Mouse (Mus musculus) midbrain, postnatal 0 days (tissue): ENCODE results near the gene Tbc1d5. TPM values are rescaled to one million over a fixed set of nuclear protein-coding genes. Genes with fewer than 3 reads are reported as not detected.
A peak's percentile ranks its signal among the peaks of the same experiment; 100 is the strongest.

Source experiments
- ATAC-seq: fragments of 200-750 bp; cut with Nextera tagmentation; 2 replicates; pipeline ENCODE4 v1.8.0; 2017; ENCODE audit warnings: moderate number of reproducible peaks, mild to moderate bottlenecking, moderate TSS enrichment, moderate library complexity; ENCODE audit not compliant: low FRiP score
- DNase-seq: peaks from one replicate; pipeline ENCODE4 v3.0.0-alpha.2; 2015; ENCODE audit warnings: low spot score
- H3K27ac ChIP-seq: fragments of 300-500 bp; sonication (generic); 2 replicates; pipeline ENCODE4 v1.5.1; 2014; ENCODE audit warnings: low read depth, mild to moderate bottlenecking, low read length, mixed read lengths
- H3K27me3 ChIP-seq: fragments of 300-500 bp; sonication (generic); 2 replicates; pipeline ENCODE4 v1.6.1; 2014; ENCODE audit warnings: low read length, control low read depth, mixed read lengths; ENCODE audit not compliant: insufficient read depth
- H3K36me3 ChIP-seq: fragments of 300-500 bp; sonication (generic); 2 replicates; pipeline ENCODE4 v1.6.1; 2014; ENCODE audit warnings: low read length, control low read depth, mixed read lengths; ENCODE audit not compliant: insufficient read depth
- H3K4me1 ChIP-seq: fragments of 300-500 bp; sonication (generic); 2 replicates; pipeline ENCODE4 v1.6.1; 2014; ENCODE audit warnings: mild to moderate bottlenecking, control low read depth, antibody characterized with exemption, low read length, mixed read lengths; ENCODE audit not compliant: insufficient read depth
- H3K4me2 ChIP-seq: fragments of 300-500 bp; sonication (generic); 2 replicates; pipeline ENCODE4 v1.6.1; 2014; ENCODE audit warnings: low read depth, mild to moderate bottlenecking, low read length, mixed read lengths; ENCODE audit not compliant: poor library complexity, severe bottlenecking
- H3K4me3 ChIP-seq: fragments of 300-500 bp; sonication (generic); 2 replicates; pipeline ENCODE4 v1.5.1; 2014; ENCODE audit warnings: low read depth, mild to moderate bottlenecking, low read length, moderate library complexity
- H3K9ac ChIP-seq: fragments of 300-500 bp; sonication (generic); replicated peaks from 2 replicates; pipeline ENCODE4 v1.6.1; 2014; ENCODE audit warnings: mild to moderate bottlenecking, low read length, moderate library complexity, mixed read lengths; ENCODE audit not compliant: poor library complexity, severe bottlenecking
- H3K9me3 ChIP-seq: fragments of 300-500 bp; sonication (generic); 2 replicates; pipeline ENCODE4 v1.6.1; 2016; ENCODE audit warnings: low read length, control low read depth
- CTCF ChIP-seq: IDR thresholded peaks from 2 replicates; pipeline ENCODE4 v1.5.1; 2016; ENCODE audit warnings: antibody characterized with exemption, mild to moderate bottlenecking
- WGBS: fragments of 180-500 bp; shearing (Covaris S2); extraction: QIAGEN DNeasy Blood & Tissue Kit; methylation state at CpG from one replicate; pipeline ENCODE4 v1.1.7; 2014; 5-methylcytosine and 5-hydroxymethylcytosine counted together
- polyA plus RNA-seq: library from polyadenylated mRNA; unstranded; fragments of >200 nt; fragmentation: Nextera tagmentation; extraction: Ambion mirVana; gene quantifications from 2 replicates; pipeline ENCODE4 v1.2.1, GENCODE M21; 2015
- total RNA-seq: library from RNA; depleted of rRNA; stranded (reverse); fragments of >200 nt; gene quantifications from 2 replicates; pipeline ENCODE4 v1.2.3, GENCODE M21; 2014

Gene Tbc1d5
- total and polyA plus RNA-seq, 2 experiments from 2014 or later, result 5.7 to 20.3 TPM

- Histone ChIP-seq H3K4me1 (no peaks in the 10 kb centered on the region), H3K27me3 (no peaks in the 10 kb centered on the region), H3K4me3 (peak overlapping the region; percentile 86), H3K36me3 (no peaks in the 10 kb centered on the region), H3K9me3 (no peaks in the 10 kb centered on the region), H3K4me2 (peak overlapping the region; percentile 83), H3K9ac (peak overlapping the region; percentile 95), H3K27ac (peak overlapping the region; percentile 97)
- no peak for TF ChIP-seq CTCF
- DNase-seq (peak; percentile 67), ATAC-seq (peak; percentile 83)
- WGBS, result under 1% methylated on average over 34 of the region's 59 CpGs
Observed at GRCm38 (mm10) chr17:51178491-51179194, 509 bp downstream of the Tbc1d5 start.

DNA sequence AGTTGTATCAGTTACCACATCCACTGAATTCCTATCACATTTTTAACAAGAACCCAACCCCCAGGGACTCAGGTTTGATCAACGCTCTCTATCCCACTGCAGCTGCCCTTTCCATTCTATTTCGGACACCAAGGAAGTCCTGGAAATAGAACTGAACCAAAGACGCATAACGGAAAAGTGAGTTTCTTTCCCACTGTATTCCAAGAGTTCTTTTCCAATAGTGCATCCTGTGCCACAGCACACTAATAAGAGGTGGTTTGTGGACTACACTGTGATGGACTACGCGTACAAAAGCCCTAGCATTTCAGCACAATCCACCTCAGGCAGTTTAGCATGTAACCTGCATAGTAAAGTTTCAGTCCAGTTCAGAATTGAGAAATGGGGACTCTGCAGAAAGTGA, 1.2 kb downstream of the Tbc1d5 start:
- Histone ChIP-seq H3K36me3 (no peaks in the 10 kb centered on the region), H3K4me3 (peak overlapping the region; percentile 86), H3K27ac (peak overlapping the region; percentile 97), H3K4me2 (peak overlapping the region; percentile 83), H3K9me3 (no peaks in the 10 kb centered on the region), H3K4me1 (no peaks in the 10 kb centered on the region), H3K9ac (peak overlapping the region; percentile 95), H3K27me3 (no peaks in the 10 kb centered on the region)
- ATAC-seq (no peak), DNase-seq (no peak)
- TF ChIP-seq CTCF, result no peak
- 58% methylated on average over 6 of the region's 6 CpGs for WGBS

GRCm38 (mm10) chr17:51172332-51172731, 6.8 kb downstream of the Tbc1d5 start:
- TF ChIP-seq CTCF, result no peak

GRCm38 (mm10) chr17:51171504-51171903, 7.6 kb downstream of the Tbc1d5 start:
- WGBS, result 97% methylated on average over 3 of the region's 3 CpGs

More at GRCm38 (mm10) chr17:51172332-51172731, 6.8 kb downstream of the Tbc1d5 start:
- Histone ChIP-seq H3K9ac (no peak overlapping the region), H3K9me3 (no peaks in the 10 kb centered on the region), H3K4me3 (no peak overlapping the region), H3K27ac (no peak overlapping the region), H3K4me1 (no peaks in the 10 kb centered on the region), H3K4me2 (no peak overlapping the region), H3K27me3 (no peaks in the 10 kb centered on the region), H3K36me3 (no peaks in the 10 kb centered on the region)
- WGBS, result 83% methylated on average over 1 of the region's 1 CpGs
- ATAC-seq (no peak), DNase-seq (no peak)

DNA sequence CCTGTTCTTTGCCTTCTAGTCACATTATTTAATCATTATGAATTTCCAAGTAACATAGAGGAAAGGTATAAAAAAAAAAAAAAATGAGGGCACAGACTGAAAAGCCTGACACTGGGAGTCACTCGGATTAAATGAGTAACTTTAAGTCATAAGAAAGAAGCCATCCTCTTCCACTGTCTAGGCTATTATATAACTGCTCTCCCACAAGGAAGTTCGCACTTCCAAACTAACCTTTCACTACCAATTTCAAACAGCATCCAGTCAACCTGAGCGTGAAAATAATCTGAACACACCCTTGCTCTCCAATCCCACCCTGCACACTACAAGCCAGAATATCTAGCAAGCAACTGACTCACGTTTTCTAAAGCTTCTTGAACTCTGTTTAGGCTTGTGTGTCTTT, 9.2 kb downstream of the Tbc1d5 start:
- Histone ChIP-seq H3K9me3 (no peaks in the 10 kb centered on the region), H3K4me2 (no peak overlapping the region), H3K9ac (no peak overlapping the region), H3K27me3 (no peaks in the 10 kb centered on the region), H3K4me3 (no peak overlapping the region), H3K27ac (no peak overlapping the region), H3K4me1 (no peaks in the 10 kb centered on the region), H3K36me3 (no peaks in the 10 kb centered on the region)
- WGBS, result 82% methylated on average over 4 of the region's 4 CpGs
- ATAC-seq (no peak), DNase-seq (no peak)
- TF ChIP-seq CTCF, result no peak

More at GRCm38 (mm10) chr17:51171504-51171903, 7.6 kb downstream of the Tbc1d5 start:
- Histone ChIP-seq H3K27me3 (no peaks in the 10 kb centered on the region), H3K27ac (no peak overlapping the region), H3K4me1 (no peaks in the 10 kb centered on the region), H3K9me3 (no peaks in the 10 kb centered on the region), H3K36me3 (no peaks in the 10 kb centered on the region), H3K9ac (no peak overlapping the region), H3K4me2 (no peak overlapping the region), H3K4me3 (no peak overlapping the region)
- TF ChIP-seq CTCF, result no peak
- ATAC-seq (no peak), DNase-seq (no peak)

GRCm38 (mm10) chr17:51162366-51162765, 16.8 kb downstream of the Tbc1d5 start:
- no peak for DNase-seq

More at GRCm38 (mm10) chr17:51162366-51162765, 16.8 kb downstream of the Tbc1d5 start:
- Histone ChIP-seq H3K9me3 (no peaks in the 10 kb centered on the region), H3K36me3 (no peaks in the 10 kb centered on the region), H3K9ac (no peak overlapping the region), H3K4me1 (no peaks in the 10 kb centered on the region), H3K27me3 (no peaks in the 10 kb centered on the region), H3K4me2 (no peak overlapping the region), H3K4me3 (no peak overlapping the region), H3K27ac (no peak overlapping the region)
- TF ChIP-seq CTCF, result no peak
- ATAC-seq, result no peak
